Mouse (Mus musculus): ENCODE measurements around the gene Gm34653. TPM values are rescaled to one million over a fixed set of nuclear protein-coding genes. Genes with fewer than 3 reads are reported as not detected.
"Not testable (repeated sequence)": the region's sequence is repeated elsewhere in the genome, so short reads cannot be mapped to it uniquely, and the experiment has no call there.

Gm34653 gene
- polyA plus RNA-seq, 1 experiment from 2014 or later = not detected

GRCm38 (mm10) chr2:34802565-34803245 lies 30.1 kb upstream of the Gm34653 start:
- under 1% methylated on average over 32 of the region's 32 CpGs for WGBS

GRCm38 (mm10) chr2:34803746-34804145 lies 29.1 kb upstream of the Gm34653 start:
- Histone ChIP-seq H3K27ac (no peak overlapping the region), H3K4me2 (peak overlapping the region; percentile 43), H3K27me3 (no peaks in the 10 kb centered on the region), H3K36me3 (peaks cover 19% of the 10 kb centered on the region; the same call in 1 of the 2 replicates), H3K4me1 (replicated peaks) (peaks cover 30% of the 10 kb centered on the region), H3K9ac (no peak overlapping the region), H3K4me3 (peak overlapping the region; percentile 19; the same call in 1 of the 2 replicates), H3K9me3 (replicated peaks) (no peaks in the 10 kb centered on the region)
- WGBS = 80% methylated on average over 3 of the region's 3 CpGs
- no peak for ATAC-seq (replicated peaks; ENCODE audit: insufficient number of reproducible peaks, insufficient read depth, low FRiP score, low read depth)

More at GRCm38 (mm10) chr2:34802565-34803245, 30.1 kb upstream of the Gm34653 start:
- ATAC-seq (replicated peaks; ENCODE audit: insufficient number of reproducible peaks, insufficient read depth, low FRiP score, low read depth) = peak; percentile 63
- H3K27me3 ChIP-seq; H3K9me3 ChIP-seq (replicated peaks): not testable (repeated sequence)
- H3K4me2 ChIP-seq = peak overlapping the region; percentile 69
- H3K27ac ChIP-seq = peak overlapping the region; percentile 96
- peaks cover 10% of the 10 kb centered on the region; the same call in 1 of the 2 replicates for H3K36me3 ChIP-seq
- H3K9ac ChIP-seq = peak overlapping the region; percentile 89
- peak overlapping the region; percentile 84 for H3K4me3 ChIP-seq
- H3K4me1 ChIP-seq (replicated peaks) = peaks cover 30% of the 10 kb centered on the region

GRCm38 (mm10) chr2:34804172-34804571 lies 28.6 kb upstream of the Gm34653 start:
- H3K4me2 ChIP-seq = peak overlapping the region; percentile 43; the same call in 1 of the 2 replicates
- no peak overlapping the region for H3K9ac ChIP-seq

GRCm38 (mm10) chr2:34804815-34805214 lies 28.0 kb upstream of the Gm34653 start:
- no peak overlapping the region; the same call in 1 of the 2 replicates for H3K27ac ChIP-seq
- H3K4me2 ChIP-seq = no peak overlapping the region
- H3K36me3 ChIP-seq = peaks cover 21% of the 10 kb centered on the region; the same call in 1 of the 2 replicates
- H3K9me3 ChIP-seq (replicated peaks) = no peaks in the 10 kb centered on the region
- H3K27me3 ChIP-seq = no peaks in the 10 kb centered on the region
- no peak overlapping the region for H3K9ac ChIP-seq
- 49% methylated on average over 1 of the region's 1 CpGs for WGBS
- ATAC-seq (replicated peaks; ENCODE audit: insufficient number of reproducible peaks, insufficient read depth, low FRiP score, low read depth) = no peak
- H3K4me3 ChIP-seq = no peak overlapping the region
- peaks cover 25% of the 10 kb centered on the region for H3K4me1 ChIP-seq (replicated peaks)

More at GRCm38 (mm10) chr2:34804172-34804571, 28.6 kb upstream of the Gm34653 start:
- WGBS = 98% methylated on average over 2 of the region's 2 CpGs
- Histone ChIP-seq H3K27me3 (no peaks in the 10 kb centered on the region), H3K4me3 (no peak overlapping the region), H3K4me1 (replicated peaks) (peaks cover 27% of the 10 kb centered on the region), H3K36me3 (peaks cover 21% of the 10 kb centered on the region; the same call in 1 of the 2 replicates), H3K9me3 (replicated peaks) (no peaks in the 10 kb centered on the region), H3K27ac (no peak overlapping the region)
- ATAC-seq (replicated peaks; ENCODE audit: insufficient number of reproducible peaks, insufficient read depth, low FRiP score, low read depth) = no peak

- Histone ChIP-seq H3K9me3 (replicated peaks) (no peaks in the 10 kb centered on the region), H3K36me3 (peaks cover 23% of the 10 kb centered on the region; the same call in 1 of the 2 replicates), H3K27ac (no peak overlapping the region), H3K9ac (no peak overlapping the region), H3K4me2 (no peak overlapping the region), H3K4me1 (replicated peaks) (peaks cover 19% of the 10 kb centered on the region), H3K27me3 (no peaks in the 10 kb centered on the region), H3K4me3 (no peak overlapping the region)
- ATAC-seq (replicated peaks; ENCODE audit: insufficient number of reproducible peaks, insufficient read depth, low FRiP score, low read depth) = no peak
- WGBS = 89% methylated on average over 10 of the region's 10 CpGs
These were observed 27.4 kb upstream of the Gm34653 start for GRCm38 (mm10) chr2:34805364-34805950.

- Histone ChIP-seq H3K9me3 (replicated peaks) (no peaks in the 10 kb centered on the region), H3K36me3 (peaks cover 43% of the 10 kb centered on the region), H3K9ac (no peak overlapping the region), H3K27ac (no peak overlapping the region), H3K4me1 (replicated peaks) (peaks cover 18% of the 10 kb centered on the region), H3K4me2 (no peak overlapping the region), H3K27me3 (no peaks in the 10 kb centered on the region), H3K4me3 (no peak overlapping the region)
- WGBS = 71% methylated on average over 2 of the region's 2 CpGs
- ATAC-seq (replicated peaks; ENCODE audit: insufficient number of reproducible peaks, insufficient read depth, low FRiP score, low read depth) = no peak
These were observed 24.8 kb upstream of the Gm34653 start for GRCm38 (mm10) chr2:34808057-34808456.

GRCm38 (mm10) chr2:34809568-34809967 lies 23.2 kb upstream of the Gm34653 start:
- WGBS = 74% methylated on average over 1 of the region's 1 CpGs
- ATAC-seq (replicated peaks; ENCODE audit: insufficient number of reproducible peaks, insufficient read depth, low FRiP score, low read depth) = no peak
- Histone ChIP-seq H3K9me3 (replicated peaks) (no peaks in the 10 kb centered on the region), H3K9ac (no peak overlapping the region), H3K27me3 (no peaks in the 10 kb centered on the region), H3K4me1 (replicated peaks) (peaks cover 7% of the 10 kb centered on the region), H3K27ac (no peak overlapping the region), H3K4me3 (no peak overlapping the region), H3K36me3 (peaks cover 54% of the 10 kb centered on the region), H3K4me2 (no peak overlapping the region)

GRCm38 (mm10) chr2:34810775-34811174 lies 22.0 kb upstream of the Gm34653 start:
- Histone ChIP-seq H3K36me3 (peaks cover 55% of the 10 kb centered on the region), H3K27ac (no peak overlapping the region), H3K4me3 (no peak overlapping the region), H3K9ac (no peak overlapping the region), H3K4me2 (no peak overlapping the region), H3K9me3 (replicated peaks) (no peaks in the 10 kb centered on the region), H3K4me1 (replicated peaks) (no peaks in the 10 kb centered on the region; the same call in 1 of the 2 replicates), H3K27me3 (no peaks in the 10 kb centered on the region)
- ATAC-seq (replicated peaks; ENCODE audit: insufficient number of reproducible peaks, insufficient read depth, low FRiP score, low read depth) = no peak
- WGBS = 92% methylated on average over 3 of the region's 3 CpGs

GRCm38 (mm10) chr2:34812706-34813105 lies 20.1 kb upstream of the Gm34653 start:
- 77% methylated on average over 7 of the region's 7 CpGs for WGBS
- Histone ChIP-seq H3K9me3 (replicated peaks) (no peaks in the 10 kb centered on the region), H3K27me3 (no peaks in the 10 kb centered on the region), H3K4me2 (no peak overlapping the region), H3K4me3 (no peak overlapping the region), H3K4me1 (replicated peaks) (no peaks in the 10 kb centered on the region), H3K27ac (no peak overlapping the region), H3K36me3 (peaks cover 53% of the 10 kb centered on the region), H3K9ac (no peak overlapping the region)
- ATAC-seq (replicated peaks; ENCODE audit: insufficient number of reproducible peaks, insufficient read depth, low FRiP score, low read depth) = no peak

GRCm38 (mm10) chr2:34815893-34816292 lies 16.9 kb upstream of the Gm34653 start:
- H3K4me1 ChIP-seq (replicated peaks); H3K4me2 ChIP-seq; H3K27ac ChIP-seq; H3K27me3 ChIP-seq; H3K4me3 ChIP-seq; H3K9ac ChIP-seq; ATAC-seq (replicated peaks; ENCODE audit: insufficient number of reproducible peaks, insufficient read depth, low FRiP score, low read depth); H3K9me3 ChIP-seq (replicated peaks): not testable (repeated sequence)
- 95% methylated on average over 2 of the region's 2 CpGs for WGBS
- peaks cover 51% of the 10 kb centered on the region for H3K36me3 ChIP-seq

GRCm38 (mm10) chr2:34818492-34818891 lies 14.3 kb upstream of the Gm34653 start:
- Histone ChIP-seq H3K4me2 (no peak overlapping the region), H3K9me3 (replicated peaks) (no peaks in the 10 kb centered on the region), H3K9ac (no peak overlapping the region), H3K36me3 (peaks cover 38% of the 10 kb centered on the region; the same call in 1 of the 2 replicates), H3K4me1 (replicated peaks) (no peaks in the 10 kb centered on the region), H3K27ac (no peak overlapping the region), H3K4me3 (no peak overlapping the region), H3K27me3 (no peaks in the 10 kb centered on the region)
- 91% methylated on average over 2 of the region's 2 CpGs for WGBS
- no peak for ATAC-seq (replicated peaks; ENCODE audit: insufficient number of reproducible peaks, insufficient read depth, low FRiP score, low read depth)

All from heart, embryonic 15.5 days (tissue).